Comparison of ENCODE assay signal across 8 mouse cellular contexts in genomic region chr2:32078522-32078921, GRCm38 (mm10). TPM values are rescaled to one million over a fixed set of nuclear protein-coding genes. Genes with fewer than 3 reads are reported as not detected.
DNase-seq lines count a peak whose midpoint lies in the region; ATAC-seq lines count a peak whose summit lies in the region.

No protein-coding gene starts in this region.

- peak overlapping the region; percentile 10; the same call in 1 of the 2 replicates for H3K4me2 ChIP-seq in lung, embryonic 16.5 days (ENCODE audit: low read depth, low read length)
- H3K4me2 ChIP-seq in hindbrain, embryonic 11.5 days (replicated peaks; ENCODE audit: low read depth, low read length) = no peak overlapping the region

- H3K27me3 ChIP-seq in lung, embryonic 16.5 days (ENCODE audit: control insufficient read depth, insufficient read depth, low read depth, low read length) = peaks cover 17% of the 10 kb centered on the region
- H3K27me3 ChIP-seq in hindbrain, embryonic 11.5 days (ENCODE audit: control insufficient read depth, insufficient read depth, low read length) = peaks cover 20% of the 10 kb centered on the region

- H3K9ac ChIP-seq in lung, embryonic 16.5 days (ENCODE audit: low read length) = no peak overlapping the region; the same call in 1 of the 2 replicates
- H3K9ac ChIP-seq in hindbrain, embryonic 11.5 days (ENCODE audit: low read depth, low read length) = no peak overlapping the region

- H3K27ac ChIP-seq in lung, embryonic 16.5 days (ENCODE audit: low read length) = peak overlapping the region; percentile 75
- H3K27ac ChIP-seq in hindbrain, embryonic 11.5 days (ENCODE audit: low read depth, low read length) = no peak overlapping the region

- H3K4me1 ChIP-seq in lung, embryonic 16.5 days (replicated peaks; ENCODE audit: control insufficient read depth, insufficient read depth, low read length) = peaks cover 6% of the 10 kb centered on the region
- peaks cover 1% of the 10 kb centered on the region; the same call in 1 of the 2 replicates for H3K4me1 ChIP-seq in hindbrain, embryonic 11.5 days (replicated peaks; ENCODE audit: control insufficient read depth, insufficient read depth, low read length)

- no peak overlapping the region for H3K4me3 ChIP-seq in lung, embryonic 16.5 days (ENCODE audit: low read length)
- H3K4me3 ChIP-seq in hindbrain, embryonic 11.5 days (ENCODE audit: low read depth, low read length) = no peak overlapping the region

- ATAC-seq in lung, embryonic 16.5 days (ENCODE audit: low read depth) = peak; percentile 77
- ATAC-seq in hindbrain, embryonic 11.5 days (ENCODE audit: low FRiP score) = no peak

- no peaks in the 10 kb centered on the region for H3K36me3 ChIP-seq in lung, embryonic 16.5 days (ENCODE audit: control insufficient read depth, insufficient read depth, low read length)
- no peaks in the 10 kb centered on the region for H3K36me3 ChIP-seq in hindbrain, embryonic 11.5 days (ENCODE audit: control insufficient read depth, insufficient read depth, low read length)

- DNase-seq in 416B (ENCODE audit: low read depth) = peak; percentile 50
- peak; percentile 76 for DNase-seq in R1 (ENCODE audit: low read depth, low spot score)
- DNase-seq in heart, postnatal 10 days = peak; percentile 63 to 67
- DNase-seq in thymus, postnatal 4 days = peak; percentile 82
- no peak for DNase-seq in cerebellum, postnatal 4 days (ENCODE audit: low spot score in 2 of 2)
- DNase-seq in ovary, postnatal 14 days (ENCODE audit: low spot score) = no peak
- no peak for DNase-seq in hindbrain, embryonic 11.5 days (ENCODE audit: low spot score)

- 27% methylated on average over 7 of the region's 8 CpGs for WGBS in lung, embryonic 16.5 days
- WGBS in hindbrain, embryonic 11.5 days = 54% methylated on average over 8 of the region's 8 CpGs

- H3K9me3 ChIP-seq in lung, embryonic 16.5 days (ENCODE audit: control insufficient read depth, low read length) = no peaks in the 10 kb centered on the region
- no peaks in the 10 kb centered on the region for H3K9me3 ChIP-seq in hindbrain, embryonic 11.5 days (ENCODE audit: control insufficient read depth, low read length)

- intact Hi-C loops in heart, postnatal 10 days (cut with DNase I) = no loop called here

RNA-seq across cellular contexts. Expression of gene Fam78a, which starts 6.1 kb away (rescaled TPM):
- 10 to 100 TPM; 24.3 to 38.1 TPM for total RNA-seq in heart, postnatal 10 days (2021)
- polyA plus RNA-seq in lung, embryonic 16.5 days (2015; fragmentation: Nextera tagmentation; extraction: Ambion mirVana) = 4.3 and 4.4 TPM in 2 replicates
- 0.91 and 1.3 TPM in 2 replicates for polyA plus RNA-seq in hindbrain, embryonic 11.5 days (2014; fragmentation: Nextera tagmentation; extraction: Ambion mirVana)

RNA-seq across cellular contexts. Expression of gene Plpp7, which starts 16.8 kb away (rescaled TPM):
- 10 to 100 TPM; 29.3 to 31.6 TPM for total RNA-seq in heart, postnatal 10 days (2021)
- polyA plus RNA-seq in lung, embryonic 16.5 days (2015; fragmentation: Nextera tagmentation; extraction: Ambion mirVana) = 3.6 and 3.9 TPM in 2 replicates
- polyA plus RNA-seq in hindbrain, embryonic 11.5 days (2014; fragmentation: Nextera tagmentation; extraction: Ambion mirVana) = 5.5 and 7.5 TPM in 2 replicates

Comparison
In these comparisons a context has a peak if more than half of its experiments do, and no peak if none do; other contexts are left out.
1. DNase-seq: peak in 416B (single experiment), R1 (single experiment), heart, postnatal 10 days (2 of 2) and thymus, postnatal 4 days (single experiment); none in cerebellum, postnatal 4 days (0 of 2), ovary, postnatal 14 days (single experiment) and hindbrain, embryonic 11.5 days (single experiment).